Mouse (Mus musculus): ENCODE results near the gene Mroh8.

The Mroh8 gene

DNA sequence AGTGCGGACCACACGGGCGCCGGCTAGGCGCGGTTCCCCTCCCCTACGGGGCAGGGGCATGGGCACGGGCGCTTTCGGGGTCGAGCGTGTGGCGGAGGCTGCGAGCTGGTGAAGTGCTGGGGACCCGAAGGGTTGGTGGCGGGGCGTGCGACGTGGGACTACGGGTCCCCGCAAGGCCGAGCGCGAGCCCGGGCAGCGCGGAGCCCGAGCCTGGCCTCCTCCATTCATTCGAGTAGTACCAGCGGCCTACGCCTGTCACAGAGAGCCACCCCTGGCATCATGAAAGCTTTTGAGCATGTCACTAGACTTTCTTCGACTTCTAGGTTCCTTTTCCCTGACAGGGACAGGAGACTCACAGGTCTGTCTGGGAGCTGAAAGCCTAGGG lies at the start of gene Mroh8:
Gene Mroh8, minus strand, starts transcription at position 134 of the 385 bp plus-strand sequence.
- DNase-seq = peak in 1 of 2 experiments; percentile 78

DNA sequence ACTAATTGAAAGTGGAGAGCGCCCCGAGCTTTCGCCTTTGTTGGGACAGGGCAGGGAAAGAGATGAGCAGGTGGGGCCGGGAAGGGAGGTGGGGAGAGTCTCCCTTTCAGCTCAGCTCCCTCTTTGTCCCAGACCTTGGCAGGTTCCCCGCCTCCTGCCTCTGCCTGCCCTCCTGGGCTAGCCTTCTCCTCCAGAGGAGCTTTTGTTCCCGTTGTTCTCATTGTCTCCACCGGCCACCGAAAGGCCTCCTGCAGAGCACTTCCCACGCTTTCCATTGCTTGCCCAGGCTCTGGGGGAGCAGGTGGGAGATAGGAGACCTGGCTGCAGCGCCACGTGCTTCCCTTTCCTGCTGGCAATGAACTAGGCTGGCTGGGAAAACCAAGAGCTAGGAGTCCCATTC lies 49.2 kb upstream of the Mroh8 start:
- DNase-seq = peak; percentile 31 to 47

DNA sequence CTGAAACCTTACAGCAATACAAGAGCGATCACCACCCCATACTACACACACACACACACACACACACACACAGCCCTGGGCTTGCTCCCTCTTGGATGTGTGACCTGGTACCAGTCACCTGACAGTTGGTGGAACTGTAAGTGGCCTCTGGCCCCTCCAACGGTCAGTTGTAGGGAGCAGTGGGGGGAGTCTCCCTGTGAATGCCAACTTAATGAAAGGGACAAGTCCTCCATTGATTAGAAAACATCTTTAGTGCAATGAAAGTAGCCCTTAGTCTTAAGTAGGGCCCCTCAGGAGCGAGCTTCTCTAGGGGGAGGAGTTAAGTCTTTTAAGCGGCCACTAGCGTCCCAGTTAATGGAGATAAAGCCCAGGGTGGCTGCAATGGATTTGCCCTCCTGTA lies 48.8 kb upstream of the Mroh8 start:
- DNase-seq = no peak

DNA sequence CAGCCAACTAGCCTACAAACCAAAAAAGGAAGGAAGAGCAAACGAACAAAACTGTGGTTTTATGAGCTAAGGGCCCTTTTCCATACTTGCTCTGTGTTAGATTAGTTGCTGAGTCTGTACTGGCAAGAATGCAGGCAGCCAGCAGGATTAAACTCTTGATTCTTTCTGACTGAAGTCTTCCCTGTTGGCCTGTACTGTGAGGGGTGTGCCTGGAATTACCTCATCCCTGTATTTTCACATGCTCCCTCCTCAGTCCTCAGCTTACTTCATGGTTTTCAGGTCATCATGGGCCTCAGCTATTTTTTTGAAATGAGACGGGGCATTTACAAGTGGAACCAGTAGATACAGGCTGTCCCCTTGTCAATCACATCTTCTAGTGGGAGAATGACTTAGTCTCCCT lies 45.9 kb upstream of the Mroh8 start:
- no peak for DNase-seq

DNA sequence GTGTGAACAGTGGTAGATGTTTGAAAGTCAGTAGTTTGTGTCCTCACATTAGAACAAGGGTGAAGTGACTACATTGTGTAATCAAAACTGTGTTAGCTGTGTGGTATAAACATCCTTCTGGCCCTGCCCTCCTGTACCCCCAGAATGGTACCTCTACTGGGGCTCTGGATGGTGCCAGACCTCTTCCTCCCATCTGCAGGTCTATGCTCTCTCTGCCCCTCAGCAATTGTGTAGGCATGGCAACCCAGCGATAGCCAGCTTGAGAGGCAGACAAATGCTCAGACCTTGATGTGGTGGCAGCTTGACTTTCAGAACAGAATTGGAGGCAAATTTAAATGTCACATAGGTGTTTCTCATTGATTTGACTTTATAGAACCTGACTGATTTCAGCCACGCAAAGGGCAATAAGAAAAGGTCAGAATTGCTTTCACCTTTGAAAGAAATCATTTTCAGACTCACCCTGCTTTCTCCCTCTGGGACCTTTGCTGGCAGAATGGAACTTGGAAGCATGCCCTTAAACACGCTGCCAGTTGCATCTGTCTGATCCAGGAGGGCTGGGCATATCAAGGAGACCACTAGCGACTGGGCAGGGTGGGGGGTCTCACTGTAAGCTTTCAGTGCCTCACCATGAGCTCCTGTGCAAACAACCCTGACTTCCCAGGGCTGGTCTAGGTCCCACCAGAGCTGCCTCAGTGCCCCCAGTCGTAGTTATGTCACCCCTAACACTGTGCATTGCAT lies 42.8 kb upstream of the Mroh8 start:
- DNase-seq = peak; percentile 72 to 74

DNA sequence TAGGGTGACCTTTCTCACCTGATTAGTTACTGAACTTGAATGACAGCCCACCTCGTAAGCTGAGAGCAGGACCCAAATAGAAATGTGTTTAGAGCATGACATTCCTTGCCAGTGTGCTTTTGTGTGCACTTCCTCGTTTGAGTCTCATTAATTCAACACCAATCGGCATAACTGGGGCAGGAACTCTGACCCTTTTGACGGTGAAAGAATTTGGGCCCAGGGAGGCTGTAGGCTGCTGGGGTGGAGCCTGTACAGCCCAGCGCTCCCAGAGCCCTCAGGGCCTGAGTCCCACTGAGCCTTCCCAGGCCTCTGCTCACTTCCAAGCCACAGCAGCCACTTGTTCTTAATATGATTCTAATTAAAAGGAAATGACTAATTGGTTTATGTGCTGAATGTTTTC lies 41.5 kb upstream of the Mroh8 start:
- DNase-seq = no peak

DNA sequence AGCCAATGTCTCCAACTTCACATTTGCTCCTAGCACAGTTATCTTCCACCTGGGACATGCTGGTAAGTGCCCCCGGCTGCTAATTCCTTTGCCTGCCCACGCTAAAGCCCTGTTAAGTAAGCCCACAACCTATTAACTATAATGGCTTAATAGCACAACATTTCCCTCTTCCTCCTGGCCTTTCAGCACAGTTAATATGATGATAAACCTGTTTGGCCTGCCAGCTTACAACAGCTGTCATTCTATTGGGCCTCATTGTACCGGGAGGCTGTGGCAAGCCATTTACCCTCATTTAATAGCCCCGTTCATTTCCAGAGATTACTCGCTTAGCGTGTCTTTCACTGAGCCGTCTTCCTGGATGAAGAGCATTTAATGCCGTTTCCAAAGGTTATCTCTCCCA lies 40.8 kb upstream of the Mroh8 start:
- DNase-seq = no peak

DNA sequence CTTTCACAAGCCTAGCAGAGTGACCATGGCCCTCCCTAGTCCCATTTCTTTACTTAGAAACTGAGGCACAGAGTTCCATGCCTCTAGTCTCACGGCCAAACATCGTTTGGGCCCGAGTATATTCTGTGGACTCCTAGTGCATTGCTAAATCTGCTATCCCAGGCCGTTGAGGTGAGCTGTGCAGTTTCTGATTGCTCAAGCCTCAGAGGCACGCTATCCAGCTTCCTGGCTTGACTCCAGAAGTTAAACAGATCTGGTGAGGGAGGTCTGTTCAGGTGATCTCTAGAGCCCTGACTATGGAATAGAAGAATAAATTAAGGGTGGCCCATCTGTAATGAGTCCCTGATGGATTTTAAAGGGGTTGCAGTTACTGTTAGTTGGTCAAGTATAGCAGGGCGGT lies 37.9 kb upstream of the Mroh8 start:
- DNase-seq = no peak

DNA sequence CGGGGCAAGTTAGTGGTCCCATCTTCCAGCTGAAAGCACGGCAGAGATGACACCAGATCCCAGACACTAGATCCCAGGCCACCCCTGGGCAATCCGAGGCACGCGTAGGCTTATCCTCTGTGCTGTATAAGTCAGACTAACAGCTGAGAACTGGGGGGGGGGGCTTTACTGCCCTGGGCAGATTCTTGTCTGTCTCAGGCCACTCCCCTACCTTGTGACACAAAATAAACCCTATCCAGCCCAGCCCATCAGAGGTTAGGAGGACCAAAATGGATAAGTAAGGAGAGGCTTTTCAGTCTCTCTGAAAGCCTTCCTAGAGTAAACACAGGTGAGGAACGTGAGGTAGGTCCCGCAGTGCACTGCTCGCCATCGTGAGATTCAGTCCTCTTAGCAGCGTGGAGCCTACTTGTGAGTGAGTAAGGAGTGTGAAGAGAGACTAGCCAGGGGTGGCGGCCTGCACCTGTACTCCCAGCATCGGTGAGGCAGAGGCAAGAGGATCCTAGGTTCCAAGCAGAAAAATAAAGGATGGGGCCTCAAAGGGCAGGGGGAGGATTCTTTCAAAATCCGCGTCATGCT lies 37.1 kb upstream of the Mroh8 start:
- DNase-seq = no peak

DNA sequence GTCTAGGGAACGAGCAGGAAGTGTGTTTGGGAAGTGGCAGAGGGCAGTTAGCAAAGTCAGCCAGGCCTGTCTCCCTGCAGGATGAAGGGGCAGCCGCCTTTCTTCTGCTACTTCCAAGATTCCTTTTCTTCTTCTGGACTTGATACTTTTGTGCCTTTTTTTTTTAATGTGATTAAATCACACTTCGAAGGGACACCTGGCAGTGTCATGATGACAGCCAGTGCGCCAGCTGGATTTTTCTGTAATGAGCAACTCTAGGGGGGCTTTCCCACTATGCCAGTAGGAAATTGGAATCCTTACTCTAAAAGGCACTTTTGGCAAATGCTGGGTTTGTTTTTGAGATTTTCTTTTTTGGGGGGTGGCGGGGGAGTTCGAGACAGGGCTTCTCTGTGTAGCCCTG lies 36.1 kb upstream of the Mroh8 start:
- DNase-seq = no peak

DNA sequence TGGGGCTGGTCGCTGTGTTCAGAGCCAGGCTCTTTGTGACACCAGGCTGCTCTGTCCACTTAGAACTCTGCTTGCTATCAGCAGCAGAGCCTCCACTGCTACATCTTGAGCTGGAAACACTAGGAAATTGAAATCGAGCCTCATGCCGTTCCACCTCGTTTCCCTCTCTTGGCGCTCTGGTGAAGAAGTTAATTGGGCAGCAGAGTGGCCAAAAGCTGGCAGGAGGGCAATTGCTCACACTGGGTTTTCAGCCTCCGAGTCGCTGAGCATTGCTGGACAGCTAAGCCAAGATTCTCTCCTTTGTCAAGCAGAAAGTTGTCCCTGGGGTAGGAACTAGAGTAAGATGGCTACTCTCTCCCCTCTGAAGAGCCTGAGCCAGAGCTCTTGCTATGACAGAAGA lies 35.0 kb upstream of the Mroh8 start:
- peak; percentile 79 to 86 for DNase-seq

DNA sequence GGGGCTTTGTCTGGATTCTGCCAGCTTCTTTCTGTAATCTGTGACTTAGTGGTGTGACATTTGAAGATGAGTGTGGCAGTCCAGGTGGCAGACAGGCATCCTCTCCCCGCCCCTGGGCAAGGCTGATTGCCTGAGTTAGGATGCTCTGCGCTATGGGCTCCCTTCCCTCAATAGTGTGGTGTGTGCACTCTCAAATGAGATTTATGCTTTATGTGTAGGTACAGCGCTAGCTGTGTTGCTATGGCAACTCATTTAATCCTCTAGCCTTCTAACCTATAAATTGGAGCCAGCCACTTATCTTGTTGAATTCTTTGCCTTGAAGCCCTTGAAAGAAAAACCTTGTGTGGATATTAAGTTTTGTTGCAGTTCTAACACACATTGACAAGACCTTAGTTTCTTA lies 34.4 kb upstream of the Mroh8 start:
- DNase-seq = no peak

DNA sequence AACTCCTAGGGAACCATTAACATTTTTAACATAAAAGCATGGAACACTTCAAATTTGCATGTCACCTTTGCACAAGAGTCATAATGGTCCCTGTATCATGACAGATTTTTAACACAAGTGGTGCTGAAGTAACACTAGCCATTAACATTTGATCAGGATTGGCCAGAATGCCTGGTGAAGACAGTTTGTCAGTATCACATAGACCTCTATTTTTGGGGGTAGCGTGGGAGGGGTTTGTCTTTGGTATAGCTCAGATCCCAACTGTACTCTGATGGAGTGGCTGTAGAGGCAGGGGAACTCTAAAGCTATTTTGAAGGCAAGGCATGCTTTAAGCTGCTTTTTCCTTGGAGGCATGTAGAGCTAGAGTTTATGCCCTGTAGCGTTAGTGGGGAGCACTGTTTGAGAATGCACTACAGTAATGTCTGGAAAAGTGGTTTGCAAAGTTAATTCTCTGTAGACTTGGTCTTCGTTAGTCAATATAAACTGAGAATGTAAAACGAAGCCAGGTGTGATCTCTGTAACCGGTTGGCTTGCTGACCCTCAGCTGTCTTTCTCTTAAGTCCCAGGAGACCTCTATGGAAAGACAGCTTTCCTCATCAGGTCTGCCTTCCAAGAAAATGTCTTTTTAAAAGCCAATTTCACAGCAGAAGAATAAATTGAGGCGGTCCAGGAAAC lies 31.8 kb upstream of the Mroh8 start:
- no peak for DNase-seq

DNA sequence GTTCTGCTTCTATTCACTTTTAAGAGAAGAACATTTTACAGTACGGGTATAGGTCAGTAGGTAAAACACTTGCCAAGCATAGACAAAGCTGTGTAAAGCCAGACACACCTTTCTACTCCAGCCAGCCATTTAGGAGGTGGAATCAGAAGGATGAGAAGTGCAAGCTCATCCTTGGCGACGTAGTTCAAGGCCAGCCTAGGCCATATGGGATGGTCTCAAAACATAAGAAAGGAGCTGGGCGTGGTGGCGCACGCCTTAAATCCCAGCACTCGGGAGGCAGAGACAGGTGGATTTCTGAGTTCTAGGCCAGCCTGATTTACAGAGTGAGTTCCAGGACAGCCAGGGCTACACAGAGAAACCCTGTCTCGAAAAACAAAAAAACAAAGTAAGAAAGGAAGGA lies 30.3 kb upstream of the Mroh8 start:
- no peak for DNase-seq

DNA sequence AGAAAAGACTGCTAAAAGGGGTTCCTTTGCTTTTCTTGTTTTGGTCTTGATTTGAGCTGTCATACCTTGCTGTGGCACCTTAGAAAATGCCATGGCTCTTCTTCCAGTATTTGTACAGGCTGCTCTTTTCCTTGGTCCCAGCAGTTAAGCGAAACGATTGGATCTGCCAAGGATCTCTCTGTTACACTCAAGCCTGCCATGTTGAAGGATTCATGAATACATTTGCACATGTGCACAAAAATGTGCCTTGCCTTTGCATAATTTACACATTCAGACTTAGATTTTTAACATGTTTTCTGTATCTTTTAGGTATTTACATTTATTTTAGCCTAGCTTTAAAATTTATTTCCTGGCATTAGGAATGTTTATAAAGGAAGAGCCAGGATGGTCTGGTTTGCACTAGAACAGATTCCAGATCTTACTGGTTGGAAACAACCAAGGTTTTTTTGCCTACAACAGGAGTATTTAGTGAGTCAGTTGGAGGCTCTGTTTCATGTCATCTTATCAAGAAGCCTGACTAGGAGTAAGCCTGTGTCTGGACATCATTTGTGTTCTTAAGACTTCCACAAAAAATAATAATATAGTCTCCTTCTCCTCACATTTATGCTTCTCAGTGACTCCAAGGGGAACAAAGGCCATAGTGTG lies 29.0 kb upstream of the Mroh8 start:
- DNase-seq = no peak

DNA sequence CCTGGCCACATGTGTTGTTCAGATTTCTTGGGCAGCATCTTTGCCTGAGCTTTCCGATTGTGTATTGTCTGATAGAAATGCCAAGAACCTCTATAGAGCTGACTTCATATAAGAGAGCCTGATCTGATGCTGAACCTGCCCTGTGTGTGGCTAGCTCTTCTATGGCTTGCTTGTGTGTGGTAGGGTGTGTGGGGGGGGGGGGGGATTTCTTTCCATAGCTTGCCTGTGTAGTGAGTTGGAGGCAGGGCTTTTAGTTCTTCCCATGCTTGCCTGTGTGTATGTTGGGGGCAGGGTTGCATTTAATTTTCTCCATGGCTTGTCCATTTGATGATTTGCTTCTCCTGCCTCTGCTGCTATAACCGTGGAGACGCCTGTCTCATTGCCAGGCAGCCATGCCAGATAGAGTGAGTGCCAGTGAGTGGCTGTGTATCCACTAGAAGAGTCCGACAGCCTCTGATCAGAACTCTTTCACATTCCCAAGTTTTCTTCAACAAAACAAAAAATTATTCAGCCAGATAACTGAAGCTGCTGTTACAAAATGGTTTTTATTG lies 28.4 kb upstream of the Mroh8 start:
- peak; percentile 84 to 88 for DNase-seq

DNA sequence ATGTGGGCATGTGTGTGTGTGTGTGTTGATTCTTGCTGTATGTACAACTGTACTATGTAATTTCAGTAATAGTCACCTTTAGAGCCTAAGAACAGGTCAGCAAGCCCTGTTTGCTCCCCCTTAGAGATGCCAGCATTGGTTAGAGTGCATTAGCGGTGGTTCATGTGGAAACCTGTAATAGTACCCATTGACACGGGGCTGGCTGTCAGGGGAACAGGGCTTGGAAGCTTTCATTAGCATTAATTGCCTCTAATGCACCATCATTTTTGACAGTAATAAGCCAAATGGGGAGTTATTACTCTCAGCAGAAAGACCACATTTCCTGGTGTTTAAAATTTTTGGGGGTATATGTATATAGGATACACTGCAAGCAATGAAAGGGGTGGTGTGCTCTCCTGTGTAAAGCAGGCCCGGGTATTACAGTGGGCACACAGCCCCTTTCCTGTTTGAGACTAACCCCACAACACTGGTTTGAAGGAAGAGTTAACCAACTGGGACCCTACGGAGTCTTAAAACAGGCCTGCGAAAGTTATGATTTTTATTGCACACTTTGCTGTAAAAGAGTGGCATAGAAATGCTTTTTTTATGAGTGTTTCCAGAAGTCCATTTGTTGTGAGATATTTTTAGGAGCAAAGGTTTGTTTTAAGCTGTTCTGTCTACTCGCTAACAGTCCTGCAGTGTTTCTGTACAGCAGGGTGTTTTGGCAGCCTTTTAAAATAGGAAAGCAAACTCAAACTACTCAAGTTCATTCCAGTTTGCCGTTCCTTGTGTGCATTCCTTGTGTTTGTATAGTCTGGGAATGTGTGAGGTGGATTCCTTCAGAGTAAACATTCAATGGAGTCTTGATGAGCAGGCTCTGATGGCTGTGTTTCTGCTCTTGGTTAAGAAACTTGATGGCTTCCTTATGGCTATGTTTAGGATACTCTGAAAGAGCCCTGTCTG lies 27.0 kb upstream of the Mroh8 start:
- no peak for DNase-seq

DNA sequence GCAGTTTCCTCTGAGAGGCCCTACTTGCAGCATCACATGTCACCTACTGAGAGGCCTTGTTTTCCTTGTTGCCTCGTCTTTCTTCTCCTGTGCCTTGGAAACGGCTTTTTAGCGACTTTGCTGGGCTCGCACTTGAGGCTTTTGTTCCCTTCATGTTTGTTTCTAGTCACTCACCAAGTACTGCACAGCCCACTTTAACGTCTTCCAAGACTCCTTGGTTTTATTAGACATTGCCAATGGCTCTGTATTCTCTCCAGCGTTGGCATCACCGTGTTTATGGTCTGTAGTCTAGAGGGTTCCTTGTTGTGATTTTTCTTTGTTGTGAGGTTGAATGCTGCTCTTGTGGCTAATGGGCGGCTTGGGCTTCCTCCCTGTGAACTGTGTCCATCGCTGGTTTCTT lies 23.7 kb upstream of the Mroh8 start:
- DNase-seq = no peak

DNA sequence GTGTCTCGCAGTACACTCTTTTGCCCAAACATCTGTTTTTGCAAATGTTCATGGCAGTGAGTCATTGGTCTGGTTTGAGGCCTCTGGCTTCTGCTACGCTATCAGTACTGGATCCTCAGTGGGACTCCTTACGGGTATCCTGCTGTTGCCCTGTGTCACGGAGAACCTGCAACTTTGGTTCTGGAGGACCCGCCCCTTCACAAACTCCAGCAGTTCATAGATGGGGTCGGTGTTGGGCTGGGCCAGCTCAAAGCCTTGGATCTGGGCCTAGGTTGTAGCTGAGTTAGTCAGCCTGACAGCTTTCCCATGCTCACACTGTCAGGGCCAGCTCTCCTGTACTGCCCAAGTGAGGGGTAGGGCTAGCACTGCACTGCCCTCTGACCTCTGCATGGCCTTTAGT lies 20.7 kb upstream of the Mroh8 start:
- DNase-seq = no peak

DNA sequence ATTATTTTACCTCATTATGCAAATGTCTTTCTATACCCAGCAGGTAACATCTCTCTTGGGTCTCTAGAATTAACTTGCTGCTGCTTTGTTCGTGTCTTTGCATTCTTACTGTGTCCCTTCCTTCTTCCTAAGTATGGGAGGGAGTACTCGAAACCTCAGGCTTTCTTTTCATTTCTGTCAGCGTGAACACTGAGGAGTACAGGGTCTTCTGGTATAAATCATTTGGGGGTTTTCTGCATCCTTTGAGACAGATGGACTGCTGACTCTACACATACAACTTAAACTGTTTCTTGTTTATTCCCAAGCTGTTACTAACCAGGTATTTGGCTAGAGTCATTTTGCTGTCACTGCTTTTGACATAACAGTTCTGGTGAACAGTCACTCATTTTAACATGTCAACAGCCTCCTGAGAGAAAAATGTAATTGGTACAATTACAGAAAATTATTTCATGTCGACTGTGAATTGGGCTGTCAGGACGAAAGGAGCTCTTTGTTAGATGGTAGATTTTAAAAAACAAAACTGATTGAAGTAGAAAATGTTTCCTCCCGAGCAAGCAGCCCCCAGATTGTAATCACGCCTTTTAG lies 16.8 kb upstream of the Mroh8 start:
- no peak for DNase-seq

DNA sequence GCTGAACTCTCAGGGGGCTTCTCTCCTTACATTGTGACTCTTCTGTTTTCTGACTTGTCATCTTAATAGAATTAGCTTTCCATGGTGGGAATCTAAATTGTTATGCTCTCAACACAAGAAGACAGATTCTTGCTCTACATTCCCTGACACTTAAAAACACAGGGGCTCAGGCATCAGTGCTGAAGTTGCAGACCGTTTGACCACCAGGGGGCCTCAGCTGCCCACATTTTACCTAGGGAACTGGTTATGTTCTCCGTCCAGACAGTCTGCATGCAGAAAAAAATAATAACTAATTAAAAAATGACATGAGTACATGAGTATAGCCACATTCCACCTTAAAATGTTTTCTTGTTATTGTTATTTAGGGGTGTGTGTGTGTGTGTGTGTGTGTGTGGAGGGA lies 12.7 kb upstream of the Mroh8 start:
- DNase-seq = peak; percentile 90 to 92

DNA sequence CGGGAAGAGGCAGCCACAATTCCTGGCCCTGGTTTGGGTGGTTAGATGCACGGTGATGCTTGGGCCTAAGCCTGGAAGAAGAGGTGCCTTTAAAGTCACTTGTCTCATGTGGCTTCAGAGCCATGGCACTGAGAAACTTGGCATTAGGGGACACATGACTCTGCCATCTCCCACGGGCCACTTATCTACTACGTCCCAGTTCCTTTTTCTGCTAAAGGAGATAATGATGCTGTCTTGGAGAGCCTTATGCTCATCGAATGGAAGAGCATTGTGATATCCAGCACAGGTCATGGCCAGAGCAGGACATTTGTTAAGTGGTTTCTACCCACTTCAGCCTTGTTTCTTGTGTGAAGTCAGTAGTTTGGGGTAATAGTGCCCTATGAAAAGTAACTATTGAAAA lies 9.6 kb upstream of the Mroh8 start:
- no peak for DNase-seq
